Mouse (Mus musculus) cortical plate, adult 2 months (tissue): ENCODE measurements at regions not wholly inside any gene's neighbourhood (a gene's known extent, or its start where the extent isn't known, plus 50 kb on each side); places are given as distances from the start of the nearest gene placed in this dataset.

Experiments
- CTCF ChIP-seq: fragments of 200-500 bp; IDR thresholded peaks from 2 replicates; pipeline ENCODE4 v1.5.1; 2011; ENCODE audit warnings: mild to moderate bottlenecking, control low read depth, low read length; ENCODE audit not compliant: insufficient read depth; ENCODE audit errors: extremely low read depth
- POLR2A ChIP-seq: fragments of 200-500 bp; IDR thresholded peaks from 2 replicates; pipeline ENCODE4 v1.6.1; 2011; ENCODE audit warnings: mild to moderate bottlenecking, low read length, control low read depth; ENCODE audit not compliant: insufficient read depth; ENCODE audit errors: extremely low read depth

GRCm38 (mm10) chr8:89153605-89154004, 109.6 kb upstream of the Sall1 start:
- TF ChIP-seq CTCF = no peak
- no peak for TF ChIP-seq POLR2A
